Mouse (Mus musculus) fibroblast of lung, adult 2 months (primary cell): ENCODE data around the gene Fuz.
"Not testable (repeated sequence)": the region's sequence is repeated elsewhere in the genome, so short reads cannot be mapped to it uniquely, and the experiment has no call there.

Source experiments
- DNase-seq: peaks from one replicate; pipeline ENCODE4 v3.0.0-alpha.2; 2011; ENCODE audit warnings: low read depth

Fuz gene

GRCm38 (mm10) chr7:44860576-44861428, 35.1 kb upstream of the Fuz start:
- peak; percentile 31 for DNase-seq

- DNase-seq = no peak
Measured at GRCm38 (mm10) chr7:44861429-44861816, 34.5 kb upstream of the Fuz start.

- DNase-seq = no peak
Measured at GRCm38 (mm10) chr7:44862434-44862833, 33.4 kb upstream of the Fuz start.

- DNase-seq = no peak
Measured at GRCm38 (mm10) chr7:44863210-44863609, 32.7 kb upstream of the Fuz start.

- DNase-seq = no peak
Measured at GRCm38 (mm10) chr7:44863982-44864494, 31.8 kb upstream of the Fuz start.

- DNase-seq = no peak
Measured at GRCm38 (mm10) chr7:44864595-44865542, 31.0 kb upstream of the Fuz start.

GRCm38 (mm10) chr7:44866276-44867009, 29.4 kb upstream of the Fuz start:
- DNase-seq = no peak

GRCm38 (mm10) chr7:44867010-44867702, 28.7 kb upstream of the Fuz start:
- no peak for DNase-seq

- DNase-seq = no peak
Measured at GRCm38 (mm10) chr7:44867802-44868201, 28.1 kb upstream of the Fuz start.

GRCm38 (mm10) chr7:44868465-44868864, 27.4 kb upstream of the Fuz start:
- DNase-seq = no peak

- no peak for DNase-seq
Measured at GRCm38 (mm10) chr7:44868919-44869696, 26.8 kb upstream of the Fuz start.

- peak; percentile 95 for DNase-seq
Measured at GRCm38 (mm10) chr7:44869697-44870528, 26.0 kb upstream of the Fuz start, which contains the start of gene Ptov1. Gene Ptov1, minus strand, starts transcription at chr7:44869788.

- DNase-seq = no peak
Measured at GRCm38 (mm10) chr7:44870614-44871013, 25.3 kb upstream of the Fuz start.

- DNase-seq = no peak
Measured at GRCm38 (mm10) chr7:44871181-44871580, 24.7 kb upstream of the Fuz start.

- DNase-seq = not testable (repeated sequence)
Measured at GRCm38 (mm10) chr7:44871774-44872173, 24.1 kb upstream of the Fuz start.

GRCm38 (mm10) chr7:44877833-44878232, 18.0 kb upstream of the Fuz start:
- DNase-seq = no peak

GRCm38 (mm10) chr7:44883036-44883435, 12.8 kb upstream of the Fuz start:
- no peak for DNase-seq

- no peak for DNase-seq
Measured at GRCm38 (mm10) chr7:44884637-44885036, 11.2 kb upstream of the Fuz start.

GRCm38 (mm10) chr7:44886964-44887363, 8.9 kb upstream of the Fuz start:
- DNase-seq = no peak
